Mouse (Mus musculus): ENCODE data around the gene Ube2l3. TPM values are rescaled to one million over a fixed set of nuclear protein-coding genes. Genes with fewer than 3 reads are reported as not detected.
"Not testable (repeated sequence)": the region's sequence is repeated elsewhere in the genome, so short reads cannot be mapped to it uniquely, and the experiment has no call there.

The Ube2l3 gene
- polyA plus RNA-seq, 1 experiment from 2014 or later: 371 TPM

- 90% methylated on average over 5 of the region's 5 CpGs for WGBS
- no peak overlapping the region for H3K4me3 ChIP-seq
- H3K9me3 ChIP-seq: no peaks in the 10 kb centered on the region
- H3K9ac ChIP-seq (replicated peaks): no peak overlapping the region
- ATAC-seq (ENCODE audit: low FRiP score, low read depth): no peak
- H3K4me2 ChIP-seq (replicated peaks): no peak overlapping the region
- no peaks in the 10 kb centered on the region for H3K4me1 ChIP-seq
- peaks cover 49% of the 10 kb centered on the region for H3K36me3 ChIP-seq
- no peak overlapping the region for H3K27ac ChIP-seq (replicated peaks)
- H3K27me3 ChIP-seq: no peaks in the 10 kb centered on the region
Observed at GRCm38 (mm10) chr16:17168049-17168448, 34.4 kb downstream of the Ube2l3 start.

- H3K9ac ChIP-seq (replicated peaks): no peak overlapping the region
- no peak for ATAC-seq (ENCODE audit: low FRiP score, low read depth)
- H3K36me3 ChIP-seq: peaks cover 46% of the 10 kb centered on the region
- H3K4me3 ChIP-seq: no peak overlapping the region
- no peaks in the 10 kb centered on the region for H3K4me1 ChIP-seq
- H3K27me3 ChIP-seq: no peaks in the 10 kb centered on the region
- H3K4me2 ChIP-seq (replicated peaks): no peak overlapping the region
- H3K27ac ChIP-seq (replicated peaks): no peak overlapping the region
- no peaks in the 10 kb centered on the region for H3K9me3 ChIP-seq
Observed at GRCm38 (mm10) chr16:17167179-17167578, 35.3 kb downstream of the Ube2l3 start.

- H3K9me3 ChIP-seq; H3K27ac ChIP-seq (replicated peaks); ATAC-seq (ENCODE audit: low FRiP score, low read depth); H3K4me1 ChIP-seq; H3K4me3 ChIP-seq; H3K9ac ChIP-seq (replicated peaks); H3K4me2 ChIP-seq (replicated peaks); H3K27me3 ChIP-seq: not testable (repeated sequence)
- 95% methylated on average over 1 of the region's 1 CpGs for WGBS
- H3K36me3 ChIP-seq: peaks cover 37% of the 10 kb centered on the region
Observed at GRCm38 (mm10) chr16:17165478-17165877, 37.0 kb downstream of the Ube2l3 start.

GRCm38 (mm10) chr16:17154346-17154745, 48.1 kb downstream of the Ube2l3 start:
- H3K4me1 ChIP-seq: no peaks in the 10 kb centered on the region
- H3K4me3 ChIP-seq: no peak overlapping the region
- peaks cover 61% of the 10 kb centered on the region for H3K36me3 ChIP-seq
- ATAC-seq (ENCODE audit: low FRiP score, low read depth): no peak
- 93% methylated on average over 2 of the region's 2 CpGs for WGBS
- no peak overlapping the region for H3K9ac ChIP-seq (replicated peaks)
- H3K4me2 ChIP-seq (replicated peaks): no peak overlapping the region
- no peaks in the 10 kb centered on the region for H3K27me3 ChIP-seq
- no peaks in the 10 kb centered on the region for H3K9me3 ChIP-seq
- no peak overlapping the region for H3K27ac ChIP-seq (replicated peaks)

GRCm38 (mm10) chr16:17151874-17152273, 50.6 kb downstream of the Ube2l3 start:
- no peaks in the 10 kb centered on the region for H3K9me3 ChIP-seq
- peaks cover 20% of the 10 kb centered on the region for H3K27me3 ChIP-seq
- WGBS: 96% methylated on average over 4 of the region's 4 CpGs
- H3K4me3 ChIP-seq: no peak overlapping the region
- no peak overlapping the region for H3K9ac ChIP-seq (replicated peaks)
- no peak overlapping the region for H3K4me2 ChIP-seq (replicated peaks)
- H3K27ac ChIP-seq (replicated peaks): no peak overlapping the region
- no peak for ATAC-seq (ENCODE audit: low FRiP score, low read depth)
- peaks cover 12% of the 10 kb centered on the region; the same call in 1 of the 2 replicates for H3K4me1 ChIP-seq
- H3K36me3 ChIP-seq: peaks cover 41% of the 10 kb centered on the region

GRCm38 (mm10) chr16:17150520-17151258, 51.8 kb downstream of the Ube2l3 start:
- Histone ChIP-seq H3K36me3 (peaks cover 34% of the 10 kb centered on the region), H3K4me2 (replicated peaks) (no peak overlapping the region), H3K4me3 (no peak overlapping the region), H3K9ac (replicated peaks) (no peak overlapping the region), H3K4me1 (peaks cover 12% of the 10 kb centered on the region; the same call in 1 of the 2 replicates), H3K9me3 (no peaks in the 10 kb centered on the region), H3K27me3 (peaks cover 20% of the 10 kb centered on the region), H3K27ac (replicated peaks) (no peak overlapping the region)
- ATAC-seq (ENCODE audit: low FRiP score, low read depth): no peak
- WGBS: 85% methylated on average over 7 of the region's 7 CpGs

GRCm38 (mm10) chr16:17148084-17148483, 54.4 kb downstream of the Ube2l3 start:
- H3K9ac ChIP-seq (replicated peaks): peak overlapping the region; percentile 59
- H3K4me3 ChIP-seq: peak overlapping the region; percentile 54
- no peak overlapping the region for H3K27ac ChIP-seq (replicated peaks)
- peak; percentile 3; the same call in 1 of the 2 replicates for ATAC-seq (ENCODE audit: low FRiP score, low read depth)
- H3K4me1 ChIP-seq: peaks cover 12% of the 10 kb centered on the region; the same call in 1 of the 2 replicates
- no peaks in the 10 kb centered on the region for H3K9me3 ChIP-seq
- 6% methylated on average over 16 of the region's 16 CpGs for WGBS
- peaks cover 17% of the 10 kb centered on the region for H3K36me3 ChIP-seq
- H3K27me3 ChIP-seq: peaks cover 20% of the 10 kb centered on the region
- peak overlapping the region; percentile 95 for H3K4me2 ChIP-seq (replicated peaks)

GRCm38 (mm10) chr16:17147391-17147929, 55.0 kb downstream of the Ube2l3 start:
- Histone ChIP-seq H3K27me3 (peaks cover 20% of the 10 kb centered on the region), H3K9ac (replicated peaks) (peak overlapping the region; percentile 59), H3K9me3 (no peaks in the 10 kb centered on the region), H3K4me2 (replicated peaks) (peak overlapping the region; percentile 95), H3K36me3 (peaks cover 11% of the 10 kb centered on the region), H3K4me1 (peaks cover 12% of the 10 kb centered on the region; the same call in 1 of the 2 replicates), H3K4me3 (peak overlapping the region; percentile 54), H3K27ac (replicated peaks) (no peak overlapping the region)
- ATAC-seq (ENCODE audit: low FRiP score, low read depth): peak; percentile 39
- 1% methylated on average over 41 of the region's 41 CpGs for WGBS

- Histone ChIP-seq H3K9ac (replicated peaks) (peak within 1 kb of the TSS; percentile 59), H3K27me3 (peaks cover 20% of the 10 kb centered on the region), H3K9me3 (no peaks in the 10 kb centered on the region), H3K36me3 (peaks cover 5% of the 10 kb centered on the region; the same call in 1 of the 2 replicates), H3K4me1 (peaks cover 12% of the 10 kb centered on the region; the same call in 1 of the 2 replicates), H3K4me3 (peak within 1 kb of the TSS; percentile 54), H3K4me2 (replicated peaks) (peak within 1 kb of the TSS; percentile 95), H3K27ac (replicated peaks) (no peak within 1 kb of the TSS)
- peak; percentile 86 for ATAC-seq (ENCODE audit: low FRiP score, low read depth)
- WGBS: under 1% methylated on average over 34 of the region's 34 CpGs
Observed at GRCm38 (mm10) chr16:17146772-17147235, 55.6 kb downstream of the Ube2l3 start, which contains the start of gene Ccdc116. Gene Ccdc116, minus strand, starts transcription at chr16:17147229.

GRCm38 (mm10) chr16:17144339-17144738, 58.1 kb downstream of the Ube2l3 start, which contains the start of gene Ydjc:
Gene Ydjc, plus strand, starts transcription at chr16:17144621.
- Histone ChIP-seq H3K27me3 (peaks cover 20% of the 10 kb centered on the region), H3K4me3 (no peak within 1 kb of the TSS), H3K4me2 (replicated peaks) (no peak within 1 kb of the TSS), H3K27ac (replicated peaks) (no peak within 1 kb of the TSS), H3K36me3 (no peaks in the 10 kb centered on the region), H3K4me1 (peaks cover 12% of the 10 kb centered on the region; the same call in 1 of the 2 replicates), H3K9me3 (no peaks in the 10 kb centered on the region), H3K9ac (replicated peaks) (no peak within 1 kb of the TSS)
- no peak for ATAC-seq (ENCODE audit: low FRiP score, low read depth)
- 17% methylated on average over 7 of the region's 7 CpGs for WGBS

- H3K9me3 ChIP-seq: no peaks in the 10 kb centered on the region
- no peak overlapping the region for H3K4me2 ChIP-seq (replicated peaks)
- no peak overlapping the region for H3K9ac ChIP-seq (replicated peaks)
- no peak for ATAC-seq (ENCODE audit: low FRiP score, low read depth)
- peaks cover 4% of the 10 kb centered on the region for H3K4me1 ChIP-seq
- H3K27ac ChIP-seq (replicated peaks): no peak overlapping the region
- H3K36me3 ChIP-seq: no peaks in the 10 kb centered on the region
- 87% methylated on average over 15 of the region's 15 CpGs for WGBS
- H3K27me3 ChIP-seq: no peaks in the 10 kb centered on the region
- H3K4me3 ChIP-seq: no peak overlapping the region
Observed at GRCm38 (mm10) chr16:17137355-17137754, 65.1 kb downstream of the Ube2l3 start.

- Histone ChIP-seq H3K27me3 (0 out of 2 replicates have a peak, but pooled peaks cover 7% of the 10 kb centered on the region), H3K4me2 (replicated peaks) (peak overlapping the region; percentile 97), H3K9ac (replicated peaks) (peak overlapping the region; percentile 43), H3K27ac (replicated peaks) (no peak overlapping the region), H3K9me3 (no peaks in the 10 kb centered on the region), H3K4me3 (peak overlapping the region; percentile 83), H3K36me3 (no peaks in the 10 kb centered on the region), H3K4me1 (peaks cover 15% of the 10 kb centered on the region)
- 23% methylated on average over 7 of the region's 7 CpGs for WGBS
- 0 out of 2 replicates have a peak, but pooled peaks have one; percentile 2 for ATAC-seq (ENCODE audit: low FRiP score, low read depth)
Observed at GRCm38 (mm10) chr16:17132906-17133200, 69.6 kb downstream of the Ube2l3 start.
